Mouse (Mus musculus) gastrocnemius, postnatal 25 days (tissue): ENCODE results near the gene Tecpr2. TPM values are rescaled to one million over a fixed set of nuclear protein-coding genes. Genes with fewer than 3 reads are reported as not detected.

Experiments
- DNase-seq: peaks from one replicate; pipeline ENCODE4 v3.0.0; 2022
- total RNA-seq, 2 experiments: library from RNA; stranded (reverse); gene quantifications; 1 replicate in 1 of 2; 2 replicates in 1 of 2; pipeline ENCODE4 v1.2.3; 2021

The Tecpr2 gene
- total RNA-seq, 2 experiments from 2014 or later = 1.9 to 3.1 TPM

GRCm38 (mm10) chr12:110864008-110864407, 25.1 kb upstream of the Tecpr2 start:
- DNase-seq = no peak

- DNase-seq = no peak
These were observed 23.5 kb upstream of the Tecpr2 start for GRCm38 (mm10) chr12:110865571-110865970.

DNA sequence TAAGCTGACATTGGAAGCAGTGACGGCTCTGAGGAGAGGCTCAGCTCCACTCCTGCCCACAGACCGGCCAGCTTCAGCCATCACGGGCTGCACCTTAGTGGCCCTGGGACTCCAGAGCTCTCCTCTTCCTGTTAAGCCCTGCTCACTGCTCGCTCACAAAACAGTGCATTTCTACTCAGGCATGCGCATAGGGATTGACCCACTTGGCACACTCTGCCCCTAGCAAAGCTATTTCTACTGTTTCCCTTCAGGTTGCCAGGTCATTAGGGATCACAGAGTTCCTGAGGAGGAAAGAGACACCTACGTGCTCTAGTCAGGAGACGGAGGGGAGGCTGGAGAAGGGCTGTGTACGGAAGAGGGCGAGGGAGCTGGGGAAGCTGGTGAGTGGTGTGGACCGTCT, 23.1 kb upstream of the Tecpr2 start:
- DNase-seq = no peak

GRCm38 (mm10) chr12:110870107-110870506, 19.0 kb upstream of the Tecpr2 start:
- no peak for DNase-seq

DNA sequence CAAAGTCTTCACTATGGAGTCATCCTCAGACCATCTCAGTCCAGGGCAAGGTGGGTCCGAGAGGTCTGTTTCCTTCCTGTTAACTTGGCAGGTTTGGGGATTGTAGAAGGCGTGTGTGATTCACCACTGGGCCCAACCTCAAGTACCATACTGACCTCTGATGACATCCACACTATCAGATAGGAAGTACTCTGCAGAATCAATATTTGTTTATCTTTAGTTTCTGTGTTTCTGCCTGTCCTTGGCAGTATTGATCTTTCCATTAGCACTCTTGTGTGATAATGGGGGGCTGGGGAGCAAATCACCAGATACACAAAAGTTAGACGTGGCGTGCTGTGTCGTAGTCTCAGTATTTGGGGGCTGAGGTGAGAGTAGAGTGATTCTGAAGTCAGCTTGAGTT, 17.8 kb upstream of the Tecpr2 start:
- DNase-seq = no peak

- DNase-seq = no peak
These were observed 13.7 kb upstream of the Tecpr2 start for GRCm38 (mm10) chr12:110875351-110875750.

DNA sequence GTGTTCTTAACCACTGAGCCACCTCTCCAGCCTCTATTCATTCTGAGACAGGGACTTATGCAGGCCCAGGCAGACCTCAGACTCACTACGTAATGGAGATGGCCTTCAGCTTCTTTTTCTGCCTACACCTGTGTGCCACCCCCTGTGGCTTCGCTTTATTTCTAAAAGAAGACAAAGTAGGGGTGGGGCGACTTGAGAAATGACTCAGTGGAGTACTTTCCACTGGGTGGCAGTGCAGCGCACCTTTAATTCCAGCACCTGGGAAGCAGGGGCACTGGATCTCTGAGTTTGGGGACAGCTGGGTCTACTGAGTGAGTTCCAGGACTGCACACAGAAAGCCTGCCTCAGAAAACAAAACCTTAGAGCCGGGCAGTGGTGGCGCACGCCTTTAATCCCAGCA, 6.8 kb upstream of the Tecpr2 start:
- no peak for DNase-seq

- no peak for DNase-seq
These were observed 3.8 kb upstream of the Tecpr2 start for GRCm38 (mm10) chr12:110885251-110885650.

- DNase-seq = no peak
These were observed 958 bp upstream of the Tecpr2 start for GRCm38 (mm10) chr12:110888106-110888505.

DNA sequence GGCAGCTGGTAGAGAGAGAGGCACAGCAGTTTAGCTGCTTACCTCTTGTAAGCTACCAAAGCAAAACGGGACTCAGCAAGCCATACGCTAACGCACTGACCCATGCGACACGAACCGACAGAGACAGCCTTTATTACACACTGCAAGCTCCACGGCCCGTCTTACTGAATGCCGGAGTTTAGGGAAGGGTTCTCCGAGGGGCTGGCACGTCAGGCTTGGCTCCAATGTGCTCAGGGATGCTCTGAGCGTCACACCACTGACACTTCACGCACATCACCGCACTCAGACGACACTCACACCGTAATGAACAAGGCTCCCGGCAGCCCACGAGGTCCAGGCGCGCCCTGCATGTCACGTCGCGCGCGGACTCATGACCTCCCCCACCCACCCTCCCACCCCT, 458 bp upstream of the Tecpr2 start:
- no peak for DNase-seq

GRCm38 (mm10) chr12:110891887-110892286, 2.8 kb downstream of the Tecpr2 start:
- no peak for DNase-seq

- no peak for DNase-seq
These were observed 13.0 kb downstream of the Tecpr2 start for GRCm38 (mm10) chr12:110902106-110902505.

DNA sequence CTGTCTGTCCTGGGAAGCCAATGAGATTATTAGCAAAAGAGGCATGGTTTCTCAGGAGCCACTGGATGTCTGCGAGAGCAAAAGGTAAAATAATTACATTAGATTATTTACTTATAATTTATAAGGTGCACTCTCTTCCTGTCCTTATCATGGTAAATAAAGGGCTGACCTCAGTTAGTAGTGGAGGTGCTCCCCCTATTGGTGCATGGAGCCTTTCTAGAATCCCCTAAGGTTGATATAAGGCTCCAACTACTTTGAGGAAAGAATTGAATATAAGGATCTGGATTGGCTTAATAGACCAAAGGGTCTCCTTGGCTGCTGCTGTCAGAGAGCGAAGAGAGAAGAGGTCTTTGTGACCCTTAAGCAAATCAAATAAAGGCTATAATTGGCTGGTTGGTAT, 14.5 kb downstream of the Tecpr2 start:
- no peak for DNase-seq

- DNase-seq = no peak
These were observed 18.8 kb downstream of the Tecpr2 start for GRCm38 (mm10) chr12:110907845-110908244.

- no peak for DNase-seq
These were observed 20.9 kb downstream of the Tecpr2 start for GRCm38 (mm10) chr12:110909962-110910361.

GRCm38 (mm10) chr12:110915761-110916160, 26.7 kb downstream of the Tecpr2 start:
- DNase-seq = no peak

DNA sequence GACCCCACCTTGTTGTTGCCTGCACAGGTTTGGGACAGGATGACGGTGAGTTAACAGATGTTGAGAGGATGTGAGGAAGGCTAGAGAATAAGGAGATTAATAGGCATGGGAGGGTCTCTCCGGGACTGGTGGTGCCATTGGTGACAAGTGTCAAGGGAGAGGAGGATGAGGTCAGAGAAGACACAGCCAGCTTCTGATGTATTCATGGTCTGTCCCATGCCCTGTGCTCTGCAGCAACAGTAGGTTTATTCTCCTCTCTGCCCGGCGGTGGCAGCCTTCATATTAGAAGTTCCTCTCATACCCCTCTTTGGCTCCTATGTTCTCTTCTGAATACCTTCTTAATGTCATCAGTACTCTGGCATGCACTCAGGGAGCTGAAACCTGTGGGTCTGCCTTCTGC, 31.2 kb downstream of the Tecpr2 start:
- DNase-seq = no peak

GRCm38 (mm10) chr12:110921572-110921971, 32.5 kb downstream of the Tecpr2 start:
- no peak for DNase-seq

GRCm38 (mm10) chr12:110932820-110933219, 43.8 kb downstream of the Tecpr2 start:
- DNase-seq = no peak

GRCm38 (mm10) chr12:110935983-110936620, 47.0 kb downstream of the Tecpr2 start:
- peak; percentile 79 for DNase-seq

DNA sequence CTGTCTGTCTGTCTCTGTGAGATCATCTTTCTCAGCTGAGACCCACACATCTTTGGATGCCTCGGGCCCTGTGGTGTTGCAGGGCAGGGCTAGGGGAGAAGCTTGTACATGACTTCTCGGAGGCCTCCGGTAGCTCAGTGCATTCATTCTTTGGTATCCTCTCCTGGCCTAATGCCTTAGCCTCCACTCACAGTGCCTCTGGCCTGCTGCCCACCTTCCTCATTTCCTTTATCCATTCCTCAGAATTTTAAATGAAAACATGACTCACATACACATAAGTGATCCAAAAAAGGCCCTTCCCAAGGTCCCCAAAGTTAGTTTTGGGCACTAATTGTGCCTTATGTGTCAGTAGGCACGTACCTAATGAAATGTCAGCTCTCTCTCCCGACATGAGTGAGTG, 48.4 kb downstream of the Tecpr2 start:
- DNase-seq = no peak

DNA sequence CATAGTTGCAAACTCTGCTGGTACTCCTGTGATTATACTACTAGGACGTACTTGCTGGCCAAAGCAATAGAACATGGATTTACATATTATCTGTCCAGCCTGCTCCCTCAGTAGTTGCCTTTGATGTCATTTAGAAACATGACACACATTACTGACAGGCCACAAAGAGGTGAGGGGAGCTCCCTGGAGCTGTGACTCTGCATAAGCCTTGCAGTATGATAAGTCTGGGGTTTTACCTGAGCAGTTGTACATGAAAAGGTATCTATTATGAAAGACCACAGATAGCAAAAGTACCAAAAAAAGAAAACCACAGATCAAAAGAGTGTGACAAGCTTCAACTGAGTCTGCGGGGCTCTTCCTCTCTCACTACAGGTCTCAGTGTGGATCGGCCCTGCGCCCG, 50.3 kb downstream of the Tecpr2 start:
- DNase-seq = no peak

GRCm38 (mm10) chr12:110940869-110941268, 51.8 kb downstream of the Tecpr2 start:
- no peak for DNase-seq

GRCm38 (mm10) chr12:110946216-110946615, 57.2 kb downstream of the Tecpr2 start:
- no peak for DNase-seq
